Mouse (Mus musculus): Measurements from ENCODE around the gene Psmd5.

DNA sequence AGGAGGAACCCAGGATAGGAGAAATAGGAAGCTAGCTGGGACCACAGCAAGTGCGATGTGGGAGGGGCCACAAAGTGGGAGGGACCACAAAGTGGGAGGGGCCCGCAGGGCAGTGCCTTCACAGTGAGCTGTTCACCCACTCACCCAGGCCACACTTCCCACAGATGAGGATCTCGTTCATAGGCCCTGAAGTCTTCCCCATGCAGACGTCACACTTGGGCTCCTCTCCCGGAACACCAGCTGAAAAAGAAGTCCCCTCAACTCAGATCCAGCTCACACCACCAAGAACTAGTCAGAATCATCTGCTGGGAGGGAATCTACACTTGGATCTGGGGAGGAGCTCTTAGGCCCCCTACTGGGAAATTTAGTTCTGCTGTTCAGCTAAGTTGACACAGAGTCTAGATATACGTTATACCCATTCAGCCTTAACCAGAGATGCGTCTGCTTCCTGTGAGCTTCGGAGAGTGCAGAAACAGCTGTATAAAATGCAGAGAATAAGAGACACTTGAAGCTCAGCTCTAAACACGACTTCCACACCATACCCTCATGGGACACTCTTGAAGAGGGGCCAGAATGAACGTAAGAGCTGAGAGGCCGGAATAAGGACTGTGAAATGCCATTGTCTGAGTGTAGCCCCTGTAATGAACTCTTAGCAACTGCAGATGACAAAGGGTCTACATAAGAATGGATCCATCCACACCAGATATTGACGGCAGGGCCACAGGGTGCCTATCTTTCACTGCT, 32.3 kb upstream of the Psmd5 start:
- no peak for TF ChIP-seq CTCF (IDR thresholded peaks at IDR 0.05; ENCODE audit: low read depth)
- no peak for TF ChIP-seq EP300 (IDR thresholded peaks at IDR 0.05; ENCODE audit: low read depth)
